Mouse (Mus musculus) kidney, embryonic 16.5 days (tissue): ENCODE results near the gene Mobp. TPM values are rescaled to one million over a fixed set of nuclear protein-coding genes. Genes with fewer than 3 reads are reported as not detected.

ENCODE experiments used
- ATAC-seq: fragments of 200-750 bp; cut with Nextera tagmentation; 2 replicates; pipeline ENCODE4 v1.8.0; 2017; ENCODE audit warnings: moderate TSS enrichment; ENCODE audit not compliant: low FRiP score, low TSS enrichment
- H3K27ac ChIP-seq: fragments of 300-500 bp; sonication (generic); 2 replicates; pipeline ENCODE4 v1.5.1; 2014; ENCODE audit warnings: low read length
- H3K27me3 ChIP-seq: fragments of 300-500 bp; sonication (generic); 2 replicates; pipeline ENCODE4 v1.6.1; 2014; ENCODE audit warnings: low read length, control low read depth, mixed read lengths; ENCODE audit not compliant: insufficient read depth
- H3K36me3 ChIP-seq: fragments of 300-500 bp; sonication (generic); 2 replicates; pipeline ENCODE4 v1.6.1; 2014; ENCODE audit warnings: low read length, control low read depth, mixed read lengths; ENCODE audit not compliant: insufficient read depth
- H3K4me1 ChIP-seq: fragments of 300-500 bp; sonication (generic); 2 replicates; pipeline ENCODE4 v1.6.1; 2014; ENCODE audit warnings: low read length, control low read depth, mixed read lengths; ENCODE audit not compliant: insufficient read depth
- H3K4me2 ChIP-seq: fragments of 300-500 bp; sonication (generic); replicated peaks from 2 replicates; pipeline ENCODE4 v1.6.1; 2014; ENCODE audit warnings: low read depth, low read length
- H3K4me3 ChIP-seq: fragments of 300-500 bp; sonication (generic); 2 replicates; pipeline ENCODE4 v1.5.1; 2014; ENCODE audit warnings: mild to moderate bottlenecking, low read length
- H3K9ac ChIP-seq: fragments of 300-500 bp; sonication (generic); replicated peaks from 2 replicates; pipeline ENCODE4 v1.6.1; 2014; ENCODE audit warnings: low read length
- H3K9me3 ChIP-seq: fragments of 300-500 bp; sonication (generic); 2 replicates; pipeline ENCODE4 v1.6.1; 2016; ENCODE audit warnings: low read length, control low read depth
- WGBS: fragments of 180-500 bp; shearing (Covaris S2); extraction: QIAGEN DNeasy Blood & Tissue Kit; methylation state at CpG from one replicate; pipeline ENCODE4 v1.1.7; 2014; 5-methylcytosine and 5-hydroxymethylcytosine counted together
- polyA plus RNA-seq: library from polyadenylated mRNA; unstranded; fragments of >200 nt; fragmentation: Nextera tagmentation; extraction: Ambion mirVana; gene quantifications from 2 replicates; pipeline ENCODE4 v1.2.1, GENCODE M21; 2015

Gene Mobp
- polyA plus RNA-seq, 1 experiment from 2014 or later, result not detected

DNA sequence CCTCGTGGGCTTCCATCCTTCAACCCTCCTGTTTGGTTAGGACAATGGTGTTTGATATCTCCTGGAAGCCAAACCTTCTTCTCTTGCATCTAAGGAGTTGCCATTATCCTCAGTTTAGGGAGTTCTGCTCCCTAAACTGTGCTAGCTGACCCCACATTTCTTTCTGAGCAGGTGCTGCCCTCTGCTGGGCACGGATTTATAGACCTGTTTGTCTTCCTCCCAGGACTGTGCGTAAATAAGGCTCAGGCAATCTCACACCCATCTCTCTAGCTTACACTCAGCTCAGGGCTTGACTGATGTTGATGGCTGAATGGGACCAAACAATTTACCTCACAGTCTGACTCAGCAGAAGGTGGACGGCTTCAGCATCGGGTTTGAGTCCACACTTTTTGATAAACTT, 21.8 kb downstream of the Mobp start:
- 0 out of 2 replicates have a peak, but pooled peaks have one; percentile 27 for ATAC-seq
- H3K36me3 ChIP-seq, result no peaks in the 10 kb centered on the region
- peaks cover 3% of the 10 kb centered on the region; the same call in 1 of the 2 replicates for H3K9me3 ChIP-seq
- no peaks in the 10 kb centered on the region for H3K4me1 ChIP-seq
- H3K4me2 ChIP-seq, result no peak overlapping the region
- no peaks in the 10 kb centered on the region for H3K27me3 ChIP-seq
- H3K27ac ChIP-seq, result no peak overlapping the region
- H3K9ac ChIP-seq, result no peak overlapping the region
- 41% methylated on average over 5 of the region's 5 CpGs for WGBS
- no peak overlapping the region for H3K4me3 ChIP-seq

DNA sequence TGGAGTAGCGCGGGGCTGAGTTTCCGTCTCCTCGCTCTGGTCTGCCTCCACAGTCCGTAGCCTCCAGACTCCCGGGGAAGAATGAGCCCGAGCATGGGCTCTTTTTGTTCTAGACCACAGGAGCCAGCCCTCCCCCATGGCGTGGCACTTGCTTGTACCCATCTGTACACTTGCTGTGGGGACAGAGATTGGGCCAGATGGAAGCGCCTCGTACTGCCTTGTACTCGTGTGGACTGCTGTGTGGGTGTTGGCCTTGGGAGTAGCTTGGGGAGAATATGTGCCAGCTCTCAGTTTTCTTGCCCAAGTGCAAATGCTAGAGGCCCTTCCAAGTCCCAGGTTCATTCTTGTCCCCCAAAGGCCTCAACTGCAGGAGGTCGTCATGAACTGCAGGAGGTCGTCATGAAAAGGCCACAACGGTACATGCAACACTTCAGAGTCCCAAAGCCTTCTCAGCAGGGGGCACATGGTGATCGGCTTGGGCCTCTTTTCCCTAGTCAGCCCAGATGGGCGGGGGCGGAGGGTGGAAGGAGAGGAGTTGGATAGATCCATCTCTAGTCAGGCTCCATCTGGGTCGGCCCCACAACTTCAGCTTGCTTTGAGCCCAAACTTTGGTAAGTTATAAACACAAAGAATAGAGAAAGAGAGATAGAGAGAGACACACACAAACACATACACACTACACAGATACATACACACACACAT, 25.1 kb downstream of the Mobp start:
- H3K4me3 ChIP-seq, result no peak overlapping the region
- ATAC-seq, result no peak
- 89% methylated on average over 18 of the region's 18 CpGs for WGBS

DNA sequence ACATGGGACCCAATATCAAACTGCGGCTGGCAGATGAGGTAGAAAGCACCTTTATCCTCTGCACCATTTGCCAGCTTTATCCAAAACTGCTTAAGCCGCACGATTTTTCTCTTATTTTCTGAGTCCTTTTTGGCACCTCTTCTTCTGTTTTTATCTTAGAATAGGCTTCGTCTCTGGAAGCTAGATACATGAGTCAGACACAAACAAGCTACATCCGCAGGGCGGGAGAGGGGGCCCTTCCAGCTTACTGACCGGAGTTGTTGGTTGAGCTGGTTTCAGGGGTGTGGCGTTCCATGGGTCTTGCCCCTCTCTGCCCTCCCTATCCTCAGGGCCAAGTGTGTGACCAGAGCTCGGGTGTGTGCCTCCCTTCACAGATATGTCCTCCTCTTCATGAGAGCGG, 29.3 kb downstream of the Mobp start:
- WGBS, result 82% methylated on average over 10 of the region's 10 CpGs
- Histone ChIP-seq H3K27me3 (no peaks in the 10 kb centered on the region), H3K27ac (no peak overlapping the region)

More for the DNA sequence above, 25.1 kb downstream of the Mobp start:
- H3K9ac ChIP-seq, result no peak overlapping the region
- no peak overlapping the region for H3K4me2 ChIP-seq
- no peak overlapping the region for H3K27ac ChIP-seq
- no peaks in the 10 kb centered on the region for H3K27me3 ChIP-seq
- H3K4me1 ChIP-seq, result no peaks in the 10 kb centered on the region
- H3K36me3 ChIP-seq, result no peaks in the 10 kb centered on the region
- peaks cover 3% of the 10 kb centered on the region; the same call in 1 of the 2 replicates for H3K9me3 ChIP-seq

DNA sequence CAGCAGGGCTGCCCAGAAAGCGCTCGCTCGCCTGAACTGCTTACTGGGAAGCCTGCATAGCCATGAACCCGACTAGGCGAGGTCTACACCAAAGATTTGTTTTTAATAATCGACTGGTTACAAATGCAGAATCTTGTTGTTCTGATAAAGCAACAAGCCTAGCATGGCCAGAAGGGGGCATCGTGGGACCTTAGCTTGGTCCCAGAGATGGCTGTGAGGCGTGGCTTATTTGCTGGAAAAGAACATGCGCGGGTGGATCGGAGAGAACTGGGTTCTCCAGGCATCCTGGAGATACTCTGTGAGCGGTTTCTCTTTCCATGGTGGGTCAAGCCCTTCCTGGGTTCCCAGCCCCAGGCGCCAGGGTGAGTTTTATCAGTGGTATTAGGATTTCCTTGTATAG, 35.0 kb downstream of the Mobp start:
- no peak for ATAC-seq
- 0 out of 2 replicates have a peak overlapping the region, but pooled peaks have one; percentile 35 for H3K9ac ChIP-seq
- H3K4me2 ChIP-seq, result peak overlapping the region; percentile 27; the same call in 1 of the 2 replicates
- no peak overlapping the region for H3K27ac ChIP-seq
- no peak overlapping the region for H3K4me3 ChIP-seq
- H3K36me3 ChIP-seq, result no peaks in the 10 kb centered on the region
- no peaks in the 10 kb centered on the region for H3K4me1 ChIP-seq
- H3K27me3 ChIP-seq, result no peaks in the 10 kb centered on the region; the same call in 1 of the 2 replicates
- WGBS, result 28% methylated on average over 13 of the region's 13 CpGs
- no peaks in the 10 kb centered on the region for H3K9me3 ChIP-seq

More for the DNA sequence above, 29.3 kb downstream of the Mobp start:
- H3K9me3 ChIP-seq, result no peaks in the 10 kb centered on the region
- H3K4me3 ChIP-seq, result no peak overlapping the region
- H3K4me1 ChIP-seq, result no peaks in the 10 kb centered on the region
- no peak for ATAC-seq
- H3K36me3 ChIP-seq, result no peaks in the 10 kb centered on the region
- no peak overlapping the region for H3K9ac ChIP-seq
- H3K4me2 ChIP-seq, result no peak overlapping the region

DNA sequence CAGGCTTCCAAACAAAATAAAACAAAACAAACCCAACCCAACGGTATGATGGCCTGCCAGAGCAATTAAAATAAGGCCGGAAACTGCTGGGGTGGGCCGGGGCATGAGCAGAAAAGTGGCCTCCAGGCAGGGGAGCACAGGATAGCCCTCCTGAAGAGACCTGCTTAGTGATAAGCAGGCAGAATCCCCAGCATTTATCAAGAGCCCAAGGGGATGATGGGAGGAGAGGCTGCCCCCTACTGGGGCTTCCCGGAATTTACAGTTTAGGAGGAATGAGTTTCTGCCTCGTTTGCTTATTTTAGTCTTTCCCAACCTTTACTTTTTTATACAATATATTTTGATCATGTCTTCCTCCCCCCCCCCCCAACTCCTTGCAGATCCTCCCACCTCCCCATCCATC, 37.3 kb downstream of the Mobp start:
- no peak overlapping the region for H3K27ac ChIP-seq
- H3K36me3 ChIP-seq, result no peaks in the 10 kb centered on the region
- ATAC-seq, result no peak
- no peak overlapping the region for H3K9ac ChIP-seq
- no peaks in the 10 kb centered on the region for H3K9me3 ChIP-seq
- no peak overlapping the region for H3K4me2 ChIP-seq
- H3K27me3 ChIP-seq, result peaks cover 2% of the 10 kb centered on the region; the same call in 1 of the 2 replicates
- WGBS, result 75% methylated on average over 5 of the region's 5 CpGs
- no peak overlapping the region for H3K4me3 ChIP-seq
- 0 out of 2 replicates have a peak, but pooled peaks cover 3% of the 10 kb centered on the region for H3K4me1 ChIP-seq

DNA sequence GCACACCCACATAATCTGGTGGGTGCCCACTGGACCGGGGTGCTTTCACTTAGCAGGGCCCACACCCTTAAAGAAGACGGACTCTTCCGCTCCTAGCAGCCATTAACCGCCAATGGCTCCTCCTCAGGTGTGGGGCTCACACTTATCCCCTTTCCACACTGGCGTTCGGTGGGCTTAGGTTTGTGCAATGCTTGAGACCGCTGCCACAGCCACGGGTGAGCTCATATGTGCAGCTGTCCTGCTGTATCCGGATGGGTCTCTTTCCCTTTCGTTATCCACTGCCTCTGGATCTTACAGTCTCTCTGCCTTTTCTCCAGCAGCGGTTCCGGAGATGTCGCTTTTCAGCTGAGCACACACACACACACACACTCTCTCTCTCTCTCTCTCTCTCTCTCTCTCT, 41.4 kb downstream of the Mobp start:
- Histone ChIP-seq H3K27ac (no peak overlapping the region), H3K4me2 (peak overlapping the region; percentile 63), H3K9ac (peak overlapping the region; percentile 27), H3K36me3 (no peaks in the 10 kb centered on the region), H3K4me3 (peak overlapping the region; percentile 45), H3K27me3 (peaks cover 2% of the 10 kb centered on the region; the same call in 1 of the 2 replicates), H3K4me1 (0 out of 2 replicates have a peak, but pooled peaks cover 3% of the 10 kb centered on the region), H3K9me3 (no peaks in the 10 kb centered on the region)
- 33% methylated on average over 13 of the region's 13 CpGs for whole genome bisulfite sequencing
- no peak for ATAC-seq

DNA sequence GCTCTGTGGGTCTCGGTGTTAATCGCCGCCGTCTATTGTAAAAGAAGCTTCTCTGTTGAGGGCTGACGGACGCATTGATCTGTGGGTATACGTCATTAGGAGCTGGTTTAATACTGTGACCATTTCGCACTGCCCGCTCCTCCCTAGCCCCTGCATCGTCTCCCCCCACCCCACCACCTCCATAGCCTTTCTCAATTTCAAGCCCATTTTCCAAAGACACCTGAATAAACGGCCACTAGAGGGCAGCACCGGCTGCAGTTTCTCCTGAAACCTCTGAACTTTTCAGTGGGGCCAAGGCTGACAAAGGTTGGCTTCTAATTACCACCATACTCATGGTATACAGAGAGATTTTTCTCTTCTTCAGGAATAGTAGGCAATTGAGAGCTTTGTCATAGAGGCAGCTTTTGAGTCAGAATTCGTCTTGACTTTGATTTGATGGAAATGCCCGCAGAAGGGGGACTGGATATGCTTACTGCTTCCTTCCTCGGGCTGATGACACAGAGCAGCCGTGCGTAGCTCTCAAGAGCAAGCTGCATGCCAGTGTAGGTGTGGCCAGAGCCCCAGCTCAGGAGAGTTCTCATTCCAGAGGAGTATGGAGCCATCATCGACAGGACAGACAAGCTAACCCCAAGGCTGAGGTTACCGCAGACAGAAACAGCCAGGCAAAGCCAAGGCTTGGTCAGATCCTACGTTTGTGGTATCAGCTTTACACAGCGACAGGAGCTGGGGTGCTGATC, 42.0 kb downstream of the Mobp start:
- Histone ChIP-seq H3K27ac (no peak overlapping the region), H3K9me3 (no peaks in the 10 kb centered on the region), H3K36me3 (no peaks in the 10 kb centered on the region), H3K4me3 (peak overlapping the region; percentile 45), H3K9ac (peak overlapping the region; percentile 27), H3K4me2 (peak overlapping the region; percentile 63), H3K4me1 (0 out of 2 replicates have a peak, but pooled peaks cover 3% of the 10 kb centered on the region), H3K27me3 (peaks cover 2% of the 10 kb centered on the region; the same call in 1 of the 2 replicates)
- WGBS, result 24% methylated on average over 21 of the region's 21 CpGs
- ATAC-seq, result peak; percentile 61

DNA sequence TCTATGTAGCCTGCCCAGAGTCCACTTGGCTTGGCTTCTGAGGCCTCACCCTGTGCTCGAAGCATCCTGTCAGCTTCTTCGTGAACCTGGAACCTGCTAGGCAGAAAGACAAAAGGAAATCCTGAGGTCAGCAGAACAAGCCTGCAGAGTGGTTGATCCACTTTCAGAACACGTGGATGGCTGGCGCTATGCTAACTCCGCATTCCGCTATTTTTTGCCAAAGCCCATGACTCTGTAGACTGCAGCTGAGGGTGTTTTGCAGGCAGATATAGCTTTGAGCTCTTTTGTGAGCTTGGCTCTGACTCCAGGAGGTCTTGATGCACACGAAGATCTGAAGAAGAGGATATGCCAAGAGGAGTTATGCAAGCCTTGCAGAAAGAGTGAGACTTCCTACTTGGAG, 43.2 kb downstream of the Mobp start:
- Histone ChIP-seq H3K36me3 (no peaks in the 10 kb centered on the region), H3K27me3 (peaks cover 2% of the 10 kb centered on the region; the same call in 1 of the 2 replicates), H3K27ac (no peak overlapping the region), H3K4me2 (no peak overlapping the region), H3K4me3 (no peak overlapping the region), H3K9ac (no peak overlapping the region), H3K9me3 (no peaks in the 10 kb centered on the region), H3K4me1 (0 out of 2 replicates have a peak, but pooled peaks cover 3% of the 10 kb centered on the region)
- WGBS, result 83% methylated on average over 7 of the region's 7 CpGs
- no peak for ATAC-seq

DNA sequence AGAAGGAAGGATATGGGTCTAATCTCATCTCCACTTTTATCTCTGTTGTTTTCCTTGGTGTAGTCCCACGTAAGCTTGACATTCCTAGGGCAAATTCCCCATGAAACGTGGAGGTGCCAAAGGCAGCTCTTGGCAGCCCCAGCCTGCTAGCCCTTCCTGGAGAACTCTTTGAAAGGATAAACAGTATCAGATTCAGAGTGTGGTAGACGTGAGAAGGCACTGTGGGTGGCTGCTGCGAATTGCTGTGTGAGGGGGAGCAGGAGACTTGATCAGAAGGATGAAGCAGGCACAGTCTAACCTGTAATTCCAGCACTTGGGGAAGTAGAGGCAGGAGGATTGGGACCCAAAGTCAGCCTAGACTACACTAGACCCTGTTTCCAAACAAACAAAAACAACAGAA, 51.4 kb downstream of the Mobp start:
- Histone ChIP-seq H3K4me1 (no peaks in the 10 kb centered on the region), H3K9me3 (no peaks in the 10 kb centered on the region), H3K36me3 (no peaks in the 10 kb centered on the region), H3K9ac (no peak overlapping the region), H3K27me3 (no peaks in the 10 kb centered on the region), H3K4me3 (no peak overlapping the region), H3K27ac (no peak overlapping the region), H3K4me2 (no peak overlapping the region)
- ATAC-seq, result no peak
- WGBS, result 38% methylated on average over 4 of the region's 4 CpGs

DNA sequence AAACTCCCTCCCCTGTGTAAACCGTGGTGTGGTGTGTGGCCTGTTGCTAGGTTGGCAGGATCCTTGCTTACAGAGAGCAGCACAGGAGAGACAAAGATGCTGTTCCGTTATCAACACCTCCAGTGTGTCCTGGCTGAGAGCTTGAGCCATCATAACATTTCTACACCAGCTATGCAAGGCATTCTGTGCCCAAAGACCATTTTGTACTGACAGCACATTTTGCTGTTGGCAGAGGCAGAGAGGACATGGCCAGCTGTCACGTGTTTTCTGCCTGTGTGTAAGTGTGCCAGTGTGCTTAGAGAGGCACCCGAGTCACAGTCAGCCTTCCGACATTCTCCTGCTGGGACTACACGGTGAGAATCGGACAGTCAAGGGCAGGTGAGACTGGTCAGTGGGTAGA, 52.2 kb downstream of the Mobp start:
- H3K36me3 ChIP-seq, result no peaks in the 10 kb centered on the region
- H3K4me1 ChIP-seq, result no peaks in the 10 kb centered on the region
- ATAC-seq, result no peak
- no peak overlapping the region for H3K27ac ChIP-seq
- 83% methylated on average over 7 of the region's 7 CpGs for WGBS
- no peak overlapping the region for H3K4me3 ChIP-seq
- H3K4me2 ChIP-seq, result no peak overlapping the region
- H3K27me3 ChIP-seq, result no peaks in the 10 kb centered on the region
- H3K9me3 ChIP-seq, result no peaks in the 10 kb centered on the region
- no peak overlapping the region for H3K9ac ChIP-seq
